Mouse (Mus musculus) cerebellum, adult 2 months (tissue): ENCODE data around the gene Gldc.
"Not testable (repeated sequence)": the region's sequence is repeated elsewhere in the genome, so short reads cannot be mapped to it uniquely, and the experiment has no call there.

Experiments
- CTCF ChIP-seq: fragments of 200-500 bp; IDR thresholded peaks from 2 replicates; pipeline ENCODE4 v1.5.1; 2011; ENCODE audit warnings: low read depth, mild to moderate bottlenecking, control low read depth, low read length, moderate library complexity, borderline replicate concordance; ENCODE audit not compliant: insufficient read depth
- POLR2A ChIP-seq: fragments of 200-500 bp; IDR thresholded peaks from 2 replicates; pipeline ENCODE4 v1.6.1; 2011; ENCODE audit warnings: low read length, control low read depth, borderline replicate concordance; ENCODE audit not compliant: insufficient read depth

- TF ChIP-seq POLR2A, CTCF: not testable (repeated sequence)
Observed at GRCm38 (mm10) chr19:30209006-30209405, 33.8 kb upstream of the Gldc start.
